Mouse (Mus musculus): Measurements from ENCODE around the gene Grin2a. TPM values are rescaled to one million over a fixed set of nuclear protein-coding genes. Genes with fewer than 3 reads are reported as not detected.

Grin2a gene
- total RNA-seq, 4 experiments from 2014 or later = 1.4 to 3.8 (median 2.4) TPM

DNA sequence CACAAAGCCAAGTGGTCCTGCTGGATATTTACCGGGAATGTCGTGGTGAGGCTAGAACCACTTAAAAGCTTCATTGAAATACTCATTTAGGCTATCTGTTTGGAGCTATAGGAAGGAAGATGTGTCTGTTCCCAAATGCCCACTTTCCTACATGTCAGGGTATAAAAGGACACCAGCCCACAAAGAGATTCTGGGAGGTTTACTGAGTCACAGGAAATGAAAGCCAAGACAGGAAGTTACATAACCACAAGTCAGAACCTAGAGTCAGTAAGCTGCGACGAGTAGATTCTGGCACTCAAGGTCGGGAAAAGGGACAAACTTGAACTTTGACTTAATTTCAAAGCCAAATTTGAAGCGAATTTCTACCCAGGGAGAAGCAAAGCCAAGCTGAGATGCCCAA is 30.9 kb downstream of the Grin2a start:
- no peak for DNase-seq

DNA sequence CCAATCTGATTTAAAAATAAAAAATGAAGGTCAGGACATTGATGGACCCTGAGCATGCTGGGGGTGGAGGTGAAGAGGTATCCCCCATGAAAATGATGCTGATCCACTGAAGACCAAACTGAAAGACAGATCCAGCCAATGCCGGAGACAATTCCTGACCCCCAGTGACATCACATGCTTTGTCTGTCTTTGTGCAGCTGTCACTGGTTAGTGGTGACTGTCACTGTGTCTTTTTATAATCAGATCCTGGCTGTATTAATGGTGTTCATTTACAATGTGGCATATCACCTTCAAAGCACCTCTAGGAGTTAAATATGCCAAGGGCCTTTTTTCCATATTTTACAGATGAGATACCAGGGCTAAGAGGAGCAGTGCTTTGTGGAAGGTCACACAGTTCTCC is 32.9 kb downstream of the Grin2a start:
- no peak for DNase-seq

DNA sequence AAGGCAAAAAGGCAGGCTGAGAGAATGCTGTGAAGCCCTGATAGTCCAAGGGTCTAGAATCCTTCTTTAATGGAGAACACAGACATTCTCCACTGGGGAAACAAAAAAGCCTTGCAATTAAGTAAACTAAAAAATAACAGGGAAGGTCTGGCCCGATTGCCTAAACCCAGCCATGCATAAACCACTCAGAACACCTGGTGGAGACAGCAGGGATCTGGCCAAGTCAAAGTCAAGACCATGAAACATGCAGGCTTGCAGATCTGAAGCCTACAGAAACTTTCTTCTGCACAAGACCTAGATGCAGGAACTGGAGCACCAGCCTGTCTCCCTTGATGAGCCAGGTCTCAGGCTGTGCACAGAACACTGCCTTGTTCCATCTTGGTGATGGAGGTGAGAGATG is 36.0 kb downstream of the Grin2a start:
- no peak for DNase-seq

DNA sequence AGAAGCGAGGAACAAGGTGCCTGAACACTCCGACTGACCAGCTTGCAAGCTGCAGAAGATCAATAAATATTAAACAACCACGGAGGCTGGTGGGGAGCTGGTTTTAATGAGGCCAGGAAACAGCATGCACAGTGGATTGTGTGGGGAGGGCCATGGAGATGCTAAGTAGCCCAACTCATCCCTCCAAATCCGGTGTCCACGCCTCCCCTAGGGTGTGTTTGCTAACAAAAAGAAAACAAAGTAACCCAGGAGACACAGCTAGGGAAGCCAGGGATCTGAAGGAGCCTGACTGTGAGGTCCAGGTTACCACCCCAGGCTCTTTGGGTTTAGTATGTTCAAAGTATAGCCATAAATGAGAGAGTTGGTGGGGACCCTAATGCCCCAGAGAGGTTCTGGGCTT is 41.1 kb downstream of the Grin2a start:
- no peak for DNase-seq

DNA sequence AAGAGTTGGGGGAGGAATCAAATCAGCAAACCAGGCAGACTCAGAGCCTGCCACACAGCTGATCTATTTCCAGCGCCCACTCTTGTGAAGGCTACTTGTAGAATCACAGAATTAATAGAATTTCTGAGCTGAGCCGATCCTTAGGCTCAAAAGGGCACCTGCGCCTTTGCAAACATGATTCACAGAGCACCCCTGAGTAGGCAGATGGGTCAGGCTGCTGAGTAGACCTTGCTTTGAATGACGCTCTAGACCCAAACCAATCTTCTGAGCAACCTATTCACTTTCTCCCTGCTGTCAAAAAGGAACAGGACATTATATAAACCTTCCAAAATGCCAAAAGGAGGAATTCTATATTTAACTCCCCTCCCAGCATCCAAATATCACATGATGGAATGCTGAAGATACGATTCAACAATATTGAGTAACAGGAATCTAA is 41.9 kb downstream of the Grin2a start:
- no peak for DNase-seq

DNA sequence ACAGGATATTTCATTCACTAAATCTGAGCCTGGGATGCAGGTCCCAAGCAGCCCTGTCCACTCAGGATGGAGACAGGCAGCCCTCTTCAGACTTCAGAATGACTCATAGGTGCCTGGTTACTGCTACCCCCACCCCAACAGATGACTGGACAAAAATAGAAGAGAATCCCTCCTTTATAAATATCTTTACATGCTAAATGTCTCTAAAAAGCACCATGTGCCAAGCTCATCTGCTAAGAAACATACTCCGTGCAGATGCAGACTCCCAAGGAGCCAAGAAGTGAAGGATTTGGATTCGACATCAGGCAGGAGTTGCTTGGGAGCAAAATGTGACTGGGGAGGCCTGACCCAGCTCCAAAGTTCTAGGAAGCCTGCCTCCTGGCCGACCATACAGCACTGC is 46.1 kb downstream of the Grin2a start:
- DNase-seq = no peak

DNA sequence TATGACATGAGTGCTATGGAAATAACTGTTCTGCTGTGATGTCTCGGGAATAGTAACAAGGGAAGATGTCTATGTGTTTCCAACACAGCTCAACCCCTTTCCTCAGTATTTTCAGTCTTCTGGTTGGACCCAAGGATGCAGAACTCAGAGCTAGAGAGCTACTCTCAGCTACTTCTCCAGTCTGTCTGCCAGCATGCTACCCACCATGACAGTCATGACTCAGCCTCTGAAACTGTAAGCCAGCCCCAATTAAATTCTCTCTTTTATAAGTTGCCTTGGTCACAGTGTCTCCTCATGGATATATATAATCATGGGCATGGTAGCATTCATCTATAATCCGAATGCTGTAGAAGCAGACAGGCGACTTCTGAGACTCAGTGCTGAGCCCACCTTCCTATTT is 47.9 kb downstream of the Grin2a start:
- DNase-seq = no peak

DNA sequence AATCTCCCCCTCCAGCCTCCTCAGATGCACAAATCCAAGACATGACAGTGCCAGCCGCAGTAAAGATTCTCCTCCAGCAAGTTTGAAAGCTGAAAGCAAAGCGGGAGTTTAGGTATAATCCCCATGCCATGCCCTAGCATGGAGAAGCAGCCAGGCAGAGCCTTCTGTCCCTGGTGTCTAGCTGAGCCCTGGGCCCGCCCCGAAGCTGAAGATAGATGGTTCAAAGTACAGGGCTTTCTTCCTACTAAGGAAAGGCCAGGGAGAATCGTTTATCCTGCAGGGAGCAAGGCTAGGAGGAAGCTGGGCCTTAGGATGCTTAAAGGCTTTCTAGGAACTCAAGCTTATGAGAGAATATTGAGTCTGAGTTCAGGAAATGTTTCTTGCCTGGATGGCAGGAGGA is 50.5 kb downstream of the Grin2a start:
- DNase-seq = no peak

DNA sequence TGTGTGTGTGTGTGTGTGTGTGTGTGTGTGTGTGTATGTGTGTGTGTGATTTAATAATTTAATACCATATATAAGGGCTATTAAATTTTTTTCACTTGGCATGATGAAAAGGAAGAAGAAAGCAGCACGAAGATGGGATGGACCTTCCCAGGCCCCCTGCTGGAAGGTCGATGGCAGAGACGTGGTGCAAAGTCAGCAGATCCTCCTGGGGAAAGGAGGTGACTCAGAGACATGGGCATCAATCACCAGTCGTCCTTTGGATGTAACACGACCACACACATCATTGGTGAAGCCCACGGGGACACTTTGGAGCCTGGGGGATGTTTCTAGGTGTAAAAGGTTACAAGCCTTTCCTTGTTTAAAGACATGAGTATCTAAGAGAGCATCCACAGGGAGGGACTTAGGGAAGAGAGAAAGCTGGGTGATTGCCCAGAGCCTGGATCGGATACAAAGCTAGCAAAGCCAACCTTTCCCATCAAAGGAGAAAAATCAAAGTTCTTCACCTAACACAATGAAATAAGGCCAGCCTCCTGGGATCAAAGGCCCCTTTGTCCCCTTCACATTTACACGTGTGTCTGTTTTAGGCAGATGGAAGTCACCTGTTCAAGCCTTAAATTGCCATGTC is 53.9 kb downstream of the Grin2a start:
- peak; percentile 8 for DNase-seq

DNA sequence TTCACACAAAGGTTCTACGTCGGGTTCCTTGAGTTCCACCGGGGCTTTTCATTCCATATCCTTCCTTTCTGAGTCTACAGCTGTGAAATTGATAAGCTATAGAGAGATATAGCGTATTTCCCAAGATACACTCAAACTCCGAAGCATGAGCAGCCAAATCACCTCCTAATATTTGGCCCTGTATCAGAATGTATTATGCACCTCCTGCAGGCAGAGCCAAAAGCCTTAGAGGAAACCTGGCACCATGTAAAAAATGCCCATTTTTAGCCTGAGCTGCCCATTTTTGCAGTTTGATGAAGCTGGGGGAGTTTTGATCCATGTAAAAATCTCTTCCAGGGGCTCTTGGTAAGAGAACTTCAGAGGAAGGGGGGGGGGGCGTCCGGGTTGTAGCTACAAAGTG is 54.6 kb downstream of the Grin2a start:
- no peak for DNase-seq

DNA sequence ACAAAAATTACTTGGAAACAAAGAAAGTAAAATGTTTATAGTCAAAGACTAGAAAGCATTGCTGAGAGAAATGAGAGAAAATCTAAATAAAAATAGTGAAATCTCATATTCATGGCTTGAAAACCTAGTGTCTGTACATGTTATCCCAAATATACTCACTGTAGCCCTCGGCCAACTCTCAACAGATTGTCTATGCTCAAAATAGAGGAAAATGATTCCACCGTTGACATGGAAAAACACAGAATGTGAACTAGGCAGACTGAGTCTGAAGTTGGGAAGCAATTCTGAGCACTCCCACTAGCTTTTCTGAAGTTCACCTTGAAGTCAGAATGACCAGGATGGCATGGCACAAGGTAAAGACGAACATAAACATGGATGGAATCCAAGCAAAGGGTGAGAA is 84.7 kb downstream of the Grin2a start:
- no peak for DNase-seq

DNA sequence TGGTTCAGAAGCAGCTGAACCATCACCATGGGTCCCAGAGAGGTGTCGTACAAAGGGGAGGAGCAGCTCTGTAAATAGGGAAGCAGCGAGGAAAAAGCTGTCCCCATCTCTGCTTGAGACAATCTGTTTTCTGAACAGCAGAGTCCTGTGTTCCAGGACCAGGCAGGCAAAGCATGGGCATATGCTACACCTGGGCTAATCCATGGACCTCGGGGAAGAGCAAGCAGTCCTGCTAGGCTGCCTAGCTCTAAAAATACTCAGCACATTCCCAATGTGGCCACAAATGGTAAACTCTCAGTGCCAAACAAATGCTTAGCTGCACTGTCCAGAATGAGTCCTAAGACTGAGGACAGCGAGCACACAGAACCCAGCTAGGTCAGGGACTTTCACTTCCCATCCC is 86.1 kb downstream of the Grin2a start:
- DNase-seq = no peak

DNA sequence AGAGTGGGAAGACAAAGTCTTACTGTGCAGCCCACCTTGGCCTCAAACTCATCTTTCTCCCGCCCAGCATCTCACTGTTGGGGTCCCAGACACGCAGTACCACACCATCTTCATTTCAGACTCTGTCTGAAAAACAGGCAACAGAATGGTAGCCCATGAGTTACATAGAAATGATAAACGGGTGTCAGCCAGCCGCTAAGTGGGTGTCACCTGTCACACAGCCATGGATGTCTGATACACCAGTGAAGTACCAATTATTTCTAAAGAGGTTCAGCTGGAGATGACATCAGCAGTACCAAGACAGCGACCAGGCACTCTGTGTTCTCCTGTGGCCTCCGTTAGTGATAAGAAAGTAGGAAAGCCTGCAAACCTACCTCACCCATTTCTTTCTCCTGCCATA is 90.9 kb downstream of the Grin2a start:
- no peak for DNase-seq

DNA sequence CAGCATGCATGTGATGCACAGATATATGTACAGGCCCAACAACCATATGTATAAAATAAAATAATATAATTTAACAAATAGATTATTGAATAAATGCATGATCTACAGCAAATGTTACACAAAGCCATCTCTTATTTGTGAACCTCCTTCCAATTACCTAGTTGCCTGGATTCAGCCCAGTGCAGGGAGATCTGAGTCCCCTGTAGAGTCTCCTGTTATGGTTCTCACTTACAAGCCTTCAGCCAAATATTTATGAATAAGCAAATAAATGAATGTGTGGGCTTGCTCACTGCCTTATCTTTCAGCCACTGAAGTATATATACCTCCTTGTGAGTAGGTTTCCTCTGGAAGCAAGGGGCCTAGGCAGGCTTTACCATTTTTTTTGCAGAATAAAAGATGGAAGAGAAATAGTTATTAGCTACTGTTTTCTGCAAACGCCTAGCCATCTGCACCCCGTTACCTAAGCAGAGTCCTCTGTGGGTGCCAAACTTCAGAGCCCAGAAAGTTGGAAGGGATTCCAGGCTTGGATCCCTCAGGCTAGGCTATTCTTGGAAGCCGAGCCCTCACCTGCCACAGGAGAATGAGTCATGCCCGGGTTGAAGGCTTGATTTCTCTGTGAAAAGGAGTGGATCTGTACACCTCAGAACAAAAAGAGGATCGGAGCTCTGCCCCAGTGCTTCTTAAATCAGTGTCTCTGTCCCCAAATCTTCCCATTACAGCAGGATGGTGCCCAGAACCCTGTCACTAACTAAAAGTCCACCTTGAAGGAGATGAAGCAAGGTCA is 92.5 kb downstream of the Grin2a start:
- no peak for DNase-seq

DNA sequence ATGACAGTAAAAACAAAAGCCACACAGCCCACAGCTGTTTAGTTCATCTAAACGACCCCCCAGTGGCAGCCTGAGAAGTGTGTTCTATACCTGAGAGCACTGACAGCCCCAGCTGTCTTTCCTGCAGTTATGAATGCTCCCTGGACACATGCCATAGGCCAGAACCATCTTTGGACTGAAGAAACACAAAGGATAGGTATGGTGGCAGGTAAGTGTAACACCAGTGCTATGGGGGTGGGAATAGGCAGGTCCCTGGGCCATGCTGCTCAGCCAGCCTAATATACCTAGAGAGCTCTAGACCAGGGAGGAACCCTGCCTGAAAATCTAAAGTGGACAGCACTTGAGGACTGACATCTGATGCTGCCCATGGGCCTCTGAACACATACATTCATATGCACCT is 93.9 kb downstream of the Grin2a start:
- no peak for DNase-seq

DNA sequence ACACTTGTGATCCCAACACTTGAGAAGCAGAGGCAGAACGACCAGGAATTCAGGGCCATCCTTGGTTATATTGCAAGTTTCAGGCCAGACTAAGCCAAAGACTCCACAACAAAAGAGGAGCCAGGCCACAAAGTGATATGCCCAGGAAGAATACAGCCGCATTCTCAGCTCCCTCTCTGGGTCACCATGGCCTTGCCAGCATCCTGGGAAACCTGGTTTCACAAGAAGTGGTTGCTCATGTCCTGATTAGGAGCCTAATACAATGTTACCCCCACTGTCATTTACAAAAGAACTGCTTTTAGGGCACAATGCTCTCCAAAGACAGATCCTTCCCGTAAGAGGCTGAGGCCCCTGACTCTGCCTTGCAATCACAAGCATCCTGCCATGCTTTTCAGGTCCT is 94.4 kb downstream of the Grin2a start:
- peak; percentile 17 for DNase-seq

DNA sequence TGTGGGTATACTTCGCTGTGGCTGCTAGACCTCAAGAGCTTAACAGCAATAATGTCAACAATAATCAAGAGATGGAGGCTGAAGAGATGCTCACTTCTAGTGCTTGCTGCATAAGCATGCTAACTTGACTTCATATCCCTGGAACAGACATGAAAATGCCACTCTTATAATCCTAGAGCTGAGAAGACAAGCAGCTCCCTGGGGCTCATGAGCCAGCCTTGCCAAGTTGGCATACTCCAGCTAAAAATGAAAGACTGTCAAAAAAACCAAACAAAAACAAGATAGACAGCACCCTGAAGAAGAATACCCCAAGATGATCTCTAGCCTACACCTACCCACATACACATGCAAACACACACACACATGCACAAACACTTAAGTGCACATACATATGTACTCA is 95.2 kb downstream of the Grin2a start:
- DNase-seq = no peak

DNA sequence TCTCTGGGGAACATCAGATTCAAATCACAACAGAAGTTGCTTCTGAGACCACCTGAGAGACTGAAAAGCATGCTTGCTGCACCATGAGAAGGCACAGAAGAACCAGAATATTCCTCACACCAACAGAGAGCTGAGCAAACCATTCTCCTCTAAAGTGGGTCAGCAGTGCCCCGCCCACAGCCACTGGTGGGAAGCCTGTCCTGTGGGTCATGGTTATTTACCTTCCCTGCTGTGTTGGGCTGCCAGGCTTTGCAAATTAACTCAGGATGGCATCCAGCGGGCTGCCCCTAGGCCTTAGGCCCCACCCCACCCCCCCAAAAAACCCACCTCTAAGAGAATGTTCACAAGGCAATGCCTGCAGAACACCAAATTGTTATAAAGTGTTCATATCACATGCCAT is 96.2 kb downstream of the Grin2a start:
- DNase-seq = no peak

DNA sequence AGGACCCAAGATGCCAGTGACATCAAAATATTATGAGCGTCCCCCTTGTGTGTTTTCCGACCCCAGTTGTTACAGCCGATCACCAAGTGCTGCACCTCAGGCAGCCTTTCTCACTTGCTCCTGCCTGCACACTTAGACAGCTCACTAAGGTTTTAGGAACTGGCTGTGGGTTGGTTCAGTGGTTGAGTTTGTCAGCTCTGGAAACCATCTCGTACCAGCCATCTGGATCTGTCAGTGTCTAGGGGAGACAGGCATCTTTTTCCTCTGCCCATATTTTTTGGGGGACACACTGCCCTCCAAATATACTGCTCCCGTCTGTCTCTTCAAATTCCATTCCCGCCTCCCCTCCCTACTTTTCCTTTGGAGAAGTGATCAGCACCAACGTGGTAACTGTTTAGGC is 99.8 kb downstream of the Grin2a start:
- no peak for DNase-seq

DNA sequence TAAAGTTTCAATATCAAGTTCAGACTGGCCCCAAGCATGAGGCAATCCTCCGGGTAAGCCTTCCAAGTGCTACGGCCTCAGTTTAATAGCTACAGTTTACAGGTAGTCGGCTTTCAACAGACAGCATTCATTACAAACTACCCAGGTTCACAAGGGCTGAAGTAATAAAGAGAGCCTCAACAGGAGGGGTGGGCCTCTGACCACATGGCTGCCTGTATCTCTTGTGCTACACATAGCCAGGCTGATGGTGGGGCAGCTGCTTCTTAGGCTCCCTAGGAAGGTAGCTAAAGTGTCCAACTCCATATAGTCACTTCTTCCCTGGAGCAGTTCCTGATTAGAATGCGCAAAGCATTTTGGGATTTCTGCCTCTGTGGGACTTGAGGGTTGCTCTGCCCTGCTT is 109.2 kb downstream of the Grin2a start:
- no peak for DNase-seq

DNA sequence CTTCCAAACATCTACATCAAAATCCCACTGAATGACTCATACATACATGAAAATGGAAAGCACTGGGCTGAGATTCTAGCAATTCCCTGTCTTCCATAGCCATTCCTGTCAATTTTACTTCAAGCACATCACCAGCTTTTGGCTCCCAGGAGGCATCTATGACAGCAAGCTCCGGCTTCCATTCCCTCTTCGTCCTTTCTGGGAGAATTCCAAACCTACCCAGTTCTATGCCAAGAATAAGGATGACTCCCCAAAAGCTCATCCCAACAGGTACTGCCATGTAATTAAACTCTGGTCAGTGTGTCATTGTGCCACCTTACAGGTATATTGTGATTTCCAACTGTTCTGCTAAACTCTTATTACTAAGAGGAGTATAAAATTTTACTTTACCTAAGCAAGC is 111.2 kb downstream of the Grin2a start:
- no peak for DNase-seq

DNA sequence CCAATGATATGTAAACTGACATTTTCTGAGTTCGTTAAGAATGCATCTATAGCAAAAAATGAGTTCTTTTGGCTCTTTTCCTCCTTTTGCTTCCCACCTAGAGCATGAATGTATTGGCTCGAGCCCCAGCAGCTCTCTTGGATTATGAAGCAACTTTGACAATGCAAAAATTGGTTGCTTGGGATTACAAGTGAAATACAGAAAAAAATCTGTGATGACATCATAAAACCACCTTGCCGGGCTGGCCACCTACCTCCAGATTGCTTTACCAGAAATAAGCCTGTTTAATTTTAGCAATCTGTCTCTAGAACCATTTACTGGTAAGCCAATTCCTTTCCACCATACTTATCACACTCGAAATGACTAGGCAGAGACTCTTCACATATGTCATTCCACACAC is 112.9 kb downstream of the Grin2a start:
- DNase-seq = no peak

DNA sequence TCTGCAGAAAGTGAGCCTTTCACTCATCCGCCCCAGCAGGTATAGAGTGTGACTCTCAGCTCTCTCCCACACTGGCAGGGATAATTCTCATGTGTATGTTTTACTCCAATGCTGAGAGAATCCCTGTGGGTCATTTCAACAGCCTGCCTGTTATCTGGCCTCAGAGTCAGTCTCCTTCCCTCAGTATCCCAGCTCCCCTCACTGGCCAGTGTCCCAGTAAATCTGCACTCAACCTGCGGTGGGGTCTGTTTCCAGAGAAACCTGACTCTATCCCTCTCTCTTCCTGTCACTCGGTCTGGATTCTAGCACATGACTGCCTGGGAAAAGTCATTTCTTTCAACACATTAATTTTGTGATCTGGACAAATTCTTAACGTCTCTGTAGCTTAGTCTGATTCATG is 122.4 kb downstream of the Grin2a start:
- DNase-seq = no peak

DNA sequence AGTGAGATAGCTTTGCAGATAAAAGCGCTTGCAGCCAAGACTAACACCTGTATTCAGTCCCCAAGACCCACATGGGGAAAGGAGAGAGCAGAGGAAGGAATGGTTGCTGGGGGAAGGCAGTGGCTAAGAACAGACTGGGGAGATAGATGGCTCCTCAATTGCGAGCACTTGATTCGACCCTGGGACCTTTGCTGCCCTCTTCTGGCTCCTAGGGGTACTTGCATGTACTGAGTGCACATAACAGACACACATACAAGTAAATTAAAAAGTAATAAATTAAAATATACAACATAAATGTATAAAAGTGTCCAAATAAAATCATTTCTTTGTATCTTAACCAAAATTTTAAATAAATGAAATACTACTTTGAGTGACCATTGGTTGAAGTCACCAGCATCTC is 129.7 kb downstream of the Grin2a start:
- DNase-seq = no peak

DNA sequence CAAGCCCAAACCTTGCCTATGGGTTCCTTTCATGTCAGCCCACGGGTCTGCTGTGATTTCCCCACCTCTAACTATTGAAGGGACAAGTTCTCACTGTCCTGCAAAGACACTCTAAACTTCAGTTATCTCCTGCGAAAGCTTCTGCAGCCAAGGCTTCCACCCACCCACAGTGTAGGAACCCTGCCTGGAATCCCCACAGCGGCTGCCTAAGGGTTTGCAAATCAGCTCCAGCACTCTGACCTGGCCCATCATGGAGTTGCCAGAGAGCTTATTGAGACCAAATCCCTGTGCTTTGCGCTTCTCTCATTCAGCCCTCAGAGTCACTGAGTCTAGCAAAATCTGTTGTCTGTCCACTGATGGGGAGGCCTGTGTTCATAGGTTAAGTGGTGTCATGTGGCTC is 130.3 kb downstream of the Grin2a start:
- no peak for DNase-seq

Data from adrenal gland, adult 8-10 months (tissue).